Mouse (Mus musculus): ENCODE results near the gene Slc13a2. TPM values are rescaled to one million over a fixed set of nuclear protein-coding genes. Genes with fewer than 3 reads are reported as not detected.

Slc13a2 gene
- polyA plus RNA-seq, 1 experiment from 2014 or later, result 0.12 TPM

GRCm38 (mm10) chr11:78428309-78428708, 6.3 kb upstream of the Slc13a2 start:
- no peak overlapping the region for H3K4me2 ChIP-seq (ENCODE audit: low read length)
- H3K4me3 ChIP-seq (ENCODE audit: low read depth, low read length), result no peak overlapping the region
- DNase-seq (ENCODE audit: low spot score), result no peak
- no peak overlapping the region for H3K9ac ChIP-seq (ENCODE audit: low read length)
- no peaks in the 10 kb centered on the region for H3K4me1 ChIP-seq (replicated peaks; ENCODE audit: control insufficient read depth, insufficient read depth, low read length)
- no peaks in the 10 kb centered on the region for H3K9me3 ChIP-seq (ENCODE audit: control insufficient read depth, low read length)
- no peak for ATAC-seq (replicated peaks; ENCODE audit: low FRiP score, low TSS enrichment, low read depth)
- 75% methylated on average over 5 of the region's 5 CpGs for WGBS
- H3K27ac ChIP-seq (ENCODE audit: low read depth), result no peak overlapping the region
- no peaks in the 10 kb centered on the region for H3K27me3 ChIP-seq (replicated peaks; ENCODE audit: control insufficient read depth, insufficient read depth, low read length)
- no peaks in the 10 kb centered on the region for H3K36me3 ChIP-seq (ENCODE audit: control insufficient read depth, insufficient read depth, low read length)

GRCm38 (mm10) chr11:78427655-78428054, 5.6 kb upstream of the Slc13a2 start:
- Histone ChIP-seq H3K9ac (ENCODE audit: low read length) (no peak overlapping the region), H3K36me3 (ENCODE audit: control insufficient read depth, insufficient read depth, low read length) (no peaks in the 10 kb centered on the region), H3K4me1 (replicated peaks; ENCODE audit: control insufficient read depth, insufficient read depth, low read length) (no peaks in the 10 kb centered on the region), H3K4me2 (ENCODE audit: low read length) (no peak overlapping the region), H3K27ac (ENCODE audit: low read depth) (no peak overlapping the region), H3K9me3 (ENCODE audit: control insufficient read depth, low read length) (no peaks in the 10 kb centered on the region), H3K27me3 (replicated peaks; ENCODE audit: control insufficient read depth, insufficient read depth, low read length) (no peaks in the 10 kb centered on the region), H3K4me3 (ENCODE audit: low read depth, low read length) (no peak overlapping the region)
- WGBS, result 95% methylated on average over 6 of the region's 6 CpGs
- DNase-seq (ENCODE audit: low spot score) (no peak), ATAC-seq (replicated peaks; ENCODE audit: low FRiP score, low TSS enrichment, low read depth) (no peak)

- no peak for ATAC-seq (replicated peaks; ENCODE audit: low FRiP score, low TSS enrichment, low read depth)
- no peak overlapping the region for H3K9ac ChIP-seq (ENCODE audit: low read length)
- no peak overlapping the region for H3K4me2 ChIP-seq (ENCODE audit: low read length)
- no peak overlapping the region for H3K4me3 ChIP-seq (ENCODE audit: low read depth, low read length)
- H3K4me1 ChIP-seq (replicated peaks; ENCODE audit: control insufficient read depth, insufficient read depth, low read length), result no peaks in the 10 kb centered on the region
- H3K36me3 ChIP-seq (ENCODE audit: control insufficient read depth, insufficient read depth, low read length), result no peaks in the 10 kb centered on the region
- no peak overlapping the region for H3K27ac ChIP-seq (ENCODE audit: low read depth)
- no peaks in the 10 kb centered on the region; the same call in 1 of the 2 replicates for H3K27me3 ChIP-seq (replicated peaks; ENCODE audit: control insufficient read depth, insufficient read depth, low read length)
- 86% methylated on average over 1 of the region's 1 CpGs for WGBS
- no peak for DNase-seq (ENCODE audit: low spot score)
- H3K9me3 ChIP-seq (ENCODE audit: control insufficient read depth, low read length), result no peaks in the 10 kb centered on the region
Observed at GRCm38 (mm10) chr11:78425572-78425971, 3.6 kb upstream of the Slc13a2 start.

GRCm38 (mm10) chr11:78424352-78424751, 2.3 kb upstream of the Slc13a2 start:
- WGBS, result 82% methylated on average over 2 of the region's 2 CpGs
- Histone ChIP-seq H3K9me3 (ENCODE audit: control insufficient read depth, low read length) (no peaks in the 10 kb centered on the region), H3K4me3 (ENCODE audit: low read depth, low read length) (no peak overlapping the region), H3K36me3 (ENCODE audit: control insufficient read depth, insufficient read depth, low read length) (no peaks in the 10 kb centered on the region), H3K9ac (ENCODE audit: low read length) (no peak overlapping the region), H3K27me3 (replicated peaks; ENCODE audit: control insufficient read depth, insufficient read depth, low read length) (no peaks in the 10 kb centered on the region; the same call in 1 of the 2 replicates), H3K4me2 (ENCODE audit: low read length) (no peak overlapping the region), H3K4me1 (replicated peaks; ENCODE audit: control insufficient read depth, insufficient read depth, low read length) (no peaks in the 10 kb centered on the region), H3K27ac (ENCODE audit: low read depth) (no peak overlapping the region)
- ATAC-seq (replicated peaks; ENCODE audit: low FRiP score, low TSS enrichment, low read depth), result no peak
- no peak for DNase-seq (ENCODE audit: low spot score)

- DNase-seq (ENCODE audit: low spot score) (no peak), ATAC-seq (replicated peaks; ENCODE audit: low FRiP score, low TSS enrichment, low read depth) (no peak)
- Histone ChIP-seq H3K27ac (ENCODE audit: low read depth) (no peak overlapping the region), H3K9me3 (ENCODE audit: control insufficient read depth, low read length) (no peaks in the 10 kb centered on the region), H3K36me3 (ENCODE audit: control insufficient read depth, insufficient read depth, low read length) (no peaks in the 10 kb centered on the region), H3K4me1 (replicated peaks; ENCODE audit: control insufficient read depth, insufficient read depth, low read length) (no peaks in the 10 kb centered on the region), H3K9ac (ENCODE audit: low read length) (no peak overlapping the region), H3K27me3 (replicated peaks; ENCODE audit: control insufficient read depth, insufficient read depth, low read length) (no peaks in the 10 kb centered on the region; the same call in 1 of the 2 replicates), H3K4me2 (ENCODE audit: low read length) (no peak overlapping the region), H3K4me3 (ENCODE audit: low read depth, low read length) (no peak overlapping the region)
- 59% methylated on average over 13 of the region's 13 CpGs for WGBS
Observed at GRCm38 (mm10) chr11:78421201-78422009, 612 bp downstream of the Slc13a2 start.

GRCm38 (mm10) chr11:78420263-78420889, 1.6 kb downstream of the Slc13a2 start:
- no peaks in the 10 kb centered on the region; the same call in 1 of the 2 replicates for H3K27me3 ChIP-seq (replicated peaks; ENCODE audit: control insufficient read depth, insufficient read depth, low read length)
- no peak for DNase-seq (ENCODE audit: low spot score)
- no peaks in the 10 kb centered on the region for H3K36me3 ChIP-seq (ENCODE audit: control insufficient read depth, insufficient read depth, low read length)
- 62% methylated on average over 12 of the region's 12 CpGs for WGBS
- ATAC-seq (replicated peaks; ENCODE audit: low FRiP score, low TSS enrichment, low read depth), result no peak
- no peaks in the 10 kb centered on the region for H3K9me3 ChIP-seq (ENCODE audit: control insufficient read depth, low read length)
- H3K4me3 ChIP-seq (ENCODE audit: low read depth, low read length), result no peak overlapping the region
- no peak overlapping the region for H3K4me2 ChIP-seq (ENCODE audit: low read length)
- no peak overlapping the region for H3K9ac ChIP-seq (ENCODE audit: low read length)
- no peaks in the 10 kb centered on the region for H3K4me1 ChIP-seq (replicated peaks; ENCODE audit: control insufficient read depth, insufficient read depth, low read length)
- H3K27ac ChIP-seq (ENCODE audit: low read depth), result no peak overlapping the region

GRCm38 (mm10) chr11:78416854-78417253, 5.2 kb downstream of the Slc13a2 start:
- Histone ChIP-seq H3K9ac (ENCODE audit: low read length) (no peak overlapping the region), H3K27me3 (replicated peaks; ENCODE audit: control insufficient read depth, insufficient read depth, low read length) (no peaks in the 10 kb centered on the region; the same call in 1 of the 2 replicates), H3K4me3 (ENCODE audit: low read depth, low read length) (no peak overlapping the region), H3K9me3 (ENCODE audit: control insufficient read depth, low read length) (no peaks in the 10 kb centered on the region), H3K4me1 (replicated peaks; ENCODE audit: control insufficient read depth, insufficient read depth, low read length) (no peaks in the 10 kb centered on the region), H3K27ac (ENCODE audit: low read depth) (no peak overlapping the region), H3K36me3 (ENCODE audit: control insufficient read depth, insufficient read depth, low read length) (no peaks in the 10 kb centered on the region), H3K4me2 (ENCODE audit: low read length) (no peak overlapping the region)
- WGBS, result 82% methylated on average over 6 of the region's 6 CpGs
- DNase-seq (ENCODE audit: low spot score) (no peak), ATAC-seq (replicated peaks; ENCODE audit: low FRiP score, low TSS enrichment, low read depth) (no peak)

- Histone ChIP-seq H3K4me2 (ENCODE audit: low read length) (no peak overlapping the region), H3K4me1 (replicated peaks; ENCODE audit: control insufficient read depth, insufficient read depth, low read length) (0 out of 2 replicates have a peak, but pooled peaks cover 4% of the 10 kb centered on the region), H3K36me3 (ENCODE audit: control insufficient read depth, insufficient read depth, low read length) (no peaks in the 10 kb centered on the region), H3K9ac (ENCODE audit: low read length) (no peak overlapping the region), H3K4me3 (ENCODE audit: low read depth, low read length) (no peak overlapping the region), H3K27ac (ENCODE audit: low read depth) (no peak overlapping the region), H3K27me3 (replicated peaks; ENCODE audit: control insufficient read depth, insufficient read depth, low read length) (no peaks in the 10 kb centered on the region), H3K9me3 (ENCODE audit: control insufficient read depth, low read length) (no peaks in the 10 kb centered on the region)
- 60% methylated on average over 6 of the region's 6 CpGs for WGBS
- ATAC-seq (replicated peaks; ENCODE audit: low FRiP score, low TSS enrichment, low read depth), result no peak
- no peak for DNase-seq (ENCODE audit: low spot score)
Observed at GRCm38 (mm10) chr11:78412861-78413260, 9.2 kb downstream of the Slc13a2 start.

Data from intestine, embryonic 14.5 days (tissue).